ENCODE assay signal across 31 mouse cellular contexts in the genomic region with DNA sequence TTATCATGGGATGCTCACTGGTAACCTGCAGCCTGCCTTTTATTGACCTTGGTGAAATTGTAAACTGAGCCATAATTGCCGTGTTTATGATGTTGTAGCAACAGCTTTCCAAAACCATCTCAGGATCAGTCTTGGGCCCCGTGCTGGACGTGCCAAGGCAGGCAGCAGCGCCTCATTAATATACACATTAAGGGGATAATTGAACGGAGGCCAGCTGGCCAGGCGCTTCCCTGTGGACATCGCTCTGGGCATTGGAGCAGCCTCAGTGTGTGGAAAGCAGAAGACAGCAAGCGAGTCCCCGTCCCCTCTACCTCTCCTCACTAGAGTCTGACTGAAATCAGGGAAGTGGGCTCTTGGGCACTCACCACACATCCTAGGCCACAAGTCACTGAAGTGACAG.
DNase-seq lines count a peak whose midpoint lies in the region; ATAC-seq lines count a peak whose summit lies in the region.
"Had no signal": no experiment of that assay in that cellular context is flagged by ENCODE, and none has a peak within 500 bp of the region (broad histone marks: within the 10 kb centered on the region; RNA-seq: fewer than 3 reads in every experiment).

No protein-coding gene starts in this region.

- H3K27me3 ChIP-seq in hindbrain, embryonic 11.5 days (ENCODE audit: control insufficient read depth, insufficient read depth, low read length): no peaks in the 10 kb centered on the region
- no peaks in the 10 kb centered on the region for H3K27me3 ChIP-seq in hindbrain, embryonic 10.5 days (ENCODE audit: insufficient read depth, poor library complexity, severe bottlenecking)
- H3K27me3 ChIP-seq in neural tube, embryonic 13.5 days: no peaks in the 10 kb centered on the region
- H3K27me3 ChIP-seq in hindbrain, embryonic 15.5 days: no peaks in the 10 kb centered on the region
- H3K27me3 ChIP-seq: CH12.LX; embryonic facial prominence, embryonic 12.5 days; heart, embryonic 13.5 days; kidney, embryonic 15.5 days; limb, embryonic 15.5 days; lung, embryonic 15.5 days; midbrain, embryonic 12.5 days; Patski had no signal

- H3K4me2 ChIP-seq in hindbrain, embryonic 11.5 days (replicated peaks; ENCODE audit: low read depth, low read length): no peak overlapping the region
- H3K4me2 ChIP-seq in neural tube, embryonic 13.5 days: no peak overlapping the region
- no peak overlapping the region for H3K4me2 ChIP-seq in hindbrain, embryonic 15.5 days
- H3K4me2 ChIP-seq: embryonic facial prominence, embryonic 12.5 days; heart, embryonic 13.5 days; kidney, embryonic 15.5 days; limb, embryonic 15.5 days; lung, embryonic 15.5 days; midbrain, embryonic 12.5 days had no signal

- H3K27ac ChIP-seq in hindbrain, embryonic 11.5 days (ENCODE audit: low read depth, low read length): no peak overlapping the region
- H3K27ac ChIP-seq in hindbrain, embryonic 10.5 days: no peak overlapping the region
- H3K27ac ChIP-seq in neural tube, embryonic 13.5 days (replicated peaks): 0 out of 2 replicates have a peak overlapping the region, but pooled peaks have one; percentile 18
- H3K27ac ChIP-seq in hindbrain, embryonic 15.5 days (replicated peaks): no peak overlapping the region
- H3K27ac ChIP-seq: embryonic facial prominence, embryonic 12.5 days; heart, embryonic 13.5 days; kidney, embryonic 15.5 days; left cerebral cortex, adult 2 months; limb, embryonic 15.5 days; liver, embryonic 14.5 days; lung, embryonic 15.5 days; macrophage; midbrain, embryonic 12.5 days had no signal

- no peaks in the 10 kb centered on the region for H3K9me3 ChIP-seq in hindbrain, embryonic 11.5 days (ENCODE audit: control insufficient read depth, low read length)
- no peaks in the 10 kb centered on the region for H3K9me3 ChIP-seq in hindbrain, embryonic 10.5 days
- H3K9me3 ChIP-seq in neural tube, embryonic 13.5 days: no peaks in the 10 kb centered on the region
- H3K9me3 ChIP-seq in hindbrain, embryonic 15.5 days: no peaks in the 10 kb centered on the region
- H3K9me3 ChIP-seq: embryonic facial prominence, embryonic 12.5 days; heart, embryonic 13.5 days; kidney, embryonic 15.5 days; limb, embryonic 15.5 days; lung, embryonic 15.5 days; midbrain, embryonic 12.5 days had no signal

- H3K9ac ChIP-seq in hindbrain, embryonic 11.5 days (ENCODE audit: low read depth, low read length): no peak overlapping the region
- H3K9ac ChIP-seq in neural tube, embryonic 13.5 days: no peak overlapping the region
- H3K9ac ChIP-seq in hindbrain, embryonic 15.5 days: no peak overlapping the region
- H3K9ac ChIP-seq: embryonic facial prominence, embryonic 12.5 days; forebrain, postnatal 0 days; heart, embryonic 13.5 days; kidney, embryonic 15.5 days; limb, embryonic 15.5 days; liver, embryonic 14.5 days; lung, embryonic 15.5 days; midbrain, embryonic 12.5 days had no signal

- no peak overlapping the region for H3K4me3 ChIP-seq in hindbrain, embryonic 11.5 days (ENCODE audit: low read depth, low read length)
- no peak overlapping the region for H3K4me3 ChIP-seq in hindbrain, embryonic 10.5 days
- H3K4me3 ChIP-seq in neural tube, embryonic 13.5 days: no peak overlapping the region
- H3K4me3 ChIP-seq in hindbrain, embryonic 15.5 days: no peak overlapping the region
- H3K4me3 ChIP-seq: embryonic facial prominence, embryonic 12.5 days; heart, embryonic 13.5 days; kidney, embryonic 15.5 days; left cerebral cortex, adult 2 months; limb, embryonic 15.5 days; lung, embryonic 15.5 days; midbrain, embryonic 12.5 days; myocyte had no signal

- WGBS in hindbrain, embryonic 11.5 days: 61% methylated on average over 9 of the region's 9 CpGs
- WGBS in hindbrain, embryonic 10.5 days: 68% methylated on average over 9 of the region's 9 CpGs
- WGBS in neural tube, embryonic 13.5 days: 37% methylated on average over 9 of the region's 9 CpGs
- 24% methylated on average over 9 of the region's 9 CpGs for WGBS in hindbrain, embryonic 15.5 days

- DNase-seq in hindbrain, embryonic 11.5 days (ENCODE audit: low spot score): no peak
- no peak for DNase-seq in hindbrain, embryonic 10.5 days (ENCODE audit: low spot score)
- no peak for DNase-seq in neural tube, embryonic 10.5 days (ENCODE audit: extremely low spot score, low spot score)
- DNase-seq in frontal cortex, postnatal 36 days (ENCODE audit: low spot score in 2 of 2): no peak
- DNase-seq: adrenal gland, postnatal 36 days; B cell, adult 2 months; cerebellum, adult 11 months; forebrain, postnatal 0 days; gastrocnemius, postnatal 25 days; heart, adult 18-20 months; heart, postnatal 14 days; kidney, adult 11 months; kidney, postnatal 36 days; layer of hippocampus, adult 9-11 months; thymus, postnatal 14 days had no signal

- H3K36me3 ChIP-seq in hindbrain, embryonic 11.5 days (ENCODE audit: control insufficient read depth, insufficient read depth, low read length): no peaks in the 10 kb centered on the region
- H3K36me3 ChIP-seq in hindbrain, embryonic 10.5 days: no peaks in the 10 kb centered on the region
- no peaks in the 10 kb centered on the region for H3K36me3 ChIP-seq in neural tube, embryonic 13.5 days
- H3K36me3 ChIP-seq in hindbrain, embryonic 15.5 days: no peaks in the 10 kb centered on the region
- H3K36me3 ChIP-seq: embryonic facial prominence, embryonic 12.5 days; G1E; heart, embryonic 13.5 days; kidney, embryonic 15.5 days; limb, embryonic 15.5 days; lung, embryonic 15.5 days; midbrain, embryonic 12.5 days had no signal

- no peaks in the 10 kb centered on the region; the same call in 1 of the 2 replicates for H3K4me1 ChIP-seq in hindbrain, embryonic 11.5 days (replicated peaks; ENCODE audit: control insufficient read depth, insufficient read depth, low read length)
- peaks cover 47% of the 10 kb centered on the region for H3K4me1 ChIP-seq in hindbrain, embryonic 10.5 days (replicated peaks)
- H3K4me1 ChIP-seq in neural tube, embryonic 13.5 days (replicated peaks): peaks cover 53% of the 10 kb centered on the region
- H3K4me1 ChIP-seq in hindbrain, embryonic 15.5 days (replicated peaks): peaks cover 44% of the 10 kb centered on the region
- H3K4me1 ChIP-seq: embryonic facial prominence, embryonic 12.5 days; heart, embryonic 13.5 days; kidney, embryonic 15.5 days; limb, embryonic 15.5 days; lung, embryonic 15.5 days had no signal

- ATAC-seq in hindbrain, embryonic 11.5 days (ENCODE audit: low FRiP score): peak; percentile 56; the same call in 1 of the 2 replicates
- no peak for ATAC-seq in neural tube, embryonic 13.5 days (ENCODE audit: low read depth)
- peak; percentile 33; the same call in 1 of the 2 replicates for ATAC-seq in hindbrain, embryonic 15.5 days (ENCODE audit: low FRiP score, low read depth)
- no peak for ATAC-seq in megakaryocyte, adult 5-6 weeks (ENCODE audit: poor library complexity, severe bottlenecking)
- ATAC-seq: forebrain, postnatal 0 days; Patski had no signal

Comparison
In these comparisons a context has a peak if more than half of its experiments do, and no peak if none do; other contexts are left out.
1. ATAC-seq: peak in hindbrain, embryonic 11.5 days (single experiment) and hindbrain, embryonic 15.5 days (single experiment); none in neural tube, embryonic 13.5 days (single experiment) and megakaryocyte, adult 5-6 weeks (single experiment).